Mouse (Mus musculus) megakaryocyte-erythroid progenitor cell, adult 5-6 weeks (primary cell): ENCODE data around the gene 5730596B20Rik. TPM values are rescaled to one million over a fixed set of nuclear protein-coding genes. Genes with fewer than 3 reads are reported as not detected.

Experiments
- ATAC-seq: replicated peaks from 2 replicates; pipeline ENCODE4 v1.8.0; 2016; ENCODE audit warnings: mild to moderate bottlenecking, inconsistent platforms; ENCODE audit not compliant: severe bottlenecking, poor library complexity, low FRiP score, low TSS enrichment
- total RNA-seq, 2 experiments: library from RNA; stranded (forward) in 1 of 2; stranded (reverse) in 1 of 2; fragments of 200-1000, 215-1000 nt in 1 of 2; fragments of >200 nt in 1 of 2; fragmentation: Nextera tagmentation in 1 of 2; gene quantifications; 2 replicates each; pipeline ENCODE4 v1.2.3; 2014 to 2017

The 5730596B20Rik gene
- total RNA-seq, 2 experiments from 2014 or later, result not detected

- no peak for ATAC-seq
Observed at GRCm38 (mm10) chr6:52190906-52191810, 13.9 kb downstream of the 5730596B20Rik start, which contains the start of gene Hoxa4. Gene Hoxa4 (minus strand): TSS chr6:52191753.

DNA sequence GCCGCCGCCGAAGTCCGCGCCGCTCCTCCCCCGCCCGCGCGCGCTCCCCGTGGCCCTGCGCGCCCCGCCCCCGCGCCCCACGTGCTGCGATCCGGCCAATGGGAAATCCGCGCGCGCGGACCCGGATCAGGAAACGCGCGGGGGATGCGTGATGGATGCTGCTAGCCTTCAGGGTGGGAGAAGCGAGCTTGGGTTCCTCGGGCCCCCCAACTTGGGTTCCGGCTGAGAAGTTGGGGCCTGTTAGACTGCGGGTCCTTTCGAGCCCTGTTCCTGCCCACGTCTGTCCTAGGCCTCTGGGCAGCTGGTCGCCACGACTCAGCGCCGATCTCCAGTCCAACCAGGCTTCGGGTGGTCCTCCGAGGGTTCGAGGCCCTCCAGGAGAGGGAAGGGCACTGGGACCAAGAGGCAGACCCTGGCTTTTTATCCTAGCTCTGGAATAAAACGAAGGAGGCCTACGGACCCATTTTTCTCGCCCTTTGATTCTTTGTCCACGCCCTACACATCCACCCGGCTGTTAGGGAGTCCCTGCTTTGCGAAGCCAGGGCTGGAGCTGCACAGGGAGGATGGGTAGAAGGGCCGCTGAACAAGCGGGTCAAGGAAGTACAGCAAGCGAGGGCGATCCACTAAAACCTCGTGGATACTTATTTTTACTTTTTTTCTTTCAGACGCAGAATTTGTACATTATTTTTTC lies 14.7 kb downstream of the 5730596B20Rik start:
- ATAC-seq, result peak; percentile 82

DNA sequence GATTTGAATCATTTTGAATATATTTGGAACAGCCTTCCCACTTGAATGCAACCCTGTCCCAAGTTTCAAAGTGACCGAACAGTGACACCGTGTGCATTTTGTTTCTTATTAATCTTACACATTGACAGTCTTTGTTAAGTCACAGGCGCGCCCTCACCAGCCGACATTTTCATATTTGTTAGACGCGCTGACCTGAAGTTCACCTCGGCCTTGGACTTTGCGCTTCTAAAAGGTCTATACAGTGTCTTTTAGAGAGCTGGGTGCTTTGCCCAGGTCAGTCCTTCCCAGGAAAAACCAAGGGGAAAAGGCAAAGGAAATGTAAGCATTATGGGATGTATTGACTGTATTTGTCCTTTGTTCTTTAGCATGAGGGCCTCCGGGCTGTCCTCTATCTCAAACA lies 17.4 kb downstream of the 5730596B20Rik start:
- ATAC-seq, result no peak

- no peak for ATAC-seq
Observed at GRCm38 (mm10) chr6:52196811-52197210, 19.5 kb downstream of the 5730596B20Rik start.

GRCm38 (mm10) chr6:52197271-52197670 lies 20.0 kb downstream of the 5730596B20Rik start:
- ATAC-seq, result no peak

DNA sequence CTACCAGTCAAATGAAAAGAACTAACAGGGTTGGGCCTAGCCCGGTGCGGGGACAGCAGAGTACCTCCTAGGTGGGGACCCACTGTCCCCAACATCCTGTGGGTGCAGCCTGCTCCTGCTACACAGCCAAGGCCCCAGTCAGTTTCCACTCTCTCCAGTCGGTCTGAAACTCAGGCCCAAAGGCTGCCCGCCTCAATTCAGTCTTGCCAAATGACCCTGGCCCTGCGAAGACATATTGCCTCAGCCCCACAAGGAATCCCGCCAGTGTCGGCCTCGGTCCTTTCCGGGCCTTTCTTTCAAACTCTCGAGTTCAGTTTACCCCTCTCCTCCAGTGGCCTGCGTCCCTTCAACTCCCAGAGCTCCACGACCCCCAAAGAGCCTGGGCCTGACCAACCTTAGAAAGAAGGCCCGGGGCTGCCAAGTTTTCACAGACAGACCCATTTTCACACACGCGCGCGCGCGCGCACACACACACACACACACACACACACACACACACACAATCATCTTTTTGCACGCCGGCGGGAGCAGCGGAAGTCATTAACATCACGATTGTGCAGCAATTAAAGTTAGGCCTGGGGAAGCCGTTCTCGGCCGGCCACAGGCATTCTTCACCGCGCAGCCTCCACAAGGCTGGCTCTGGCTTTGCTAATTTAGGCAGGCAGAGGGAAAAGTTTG lies 22.9 kb downstream of the 5730596B20Rik start:
- ATAC-seq, result no peak

- no peak for ATAC-seq
Observed at GRCm38 (mm10) chr6:52200751-52201250, 23.5 kb downstream of the 5730596B20Rik start.

DNA sequence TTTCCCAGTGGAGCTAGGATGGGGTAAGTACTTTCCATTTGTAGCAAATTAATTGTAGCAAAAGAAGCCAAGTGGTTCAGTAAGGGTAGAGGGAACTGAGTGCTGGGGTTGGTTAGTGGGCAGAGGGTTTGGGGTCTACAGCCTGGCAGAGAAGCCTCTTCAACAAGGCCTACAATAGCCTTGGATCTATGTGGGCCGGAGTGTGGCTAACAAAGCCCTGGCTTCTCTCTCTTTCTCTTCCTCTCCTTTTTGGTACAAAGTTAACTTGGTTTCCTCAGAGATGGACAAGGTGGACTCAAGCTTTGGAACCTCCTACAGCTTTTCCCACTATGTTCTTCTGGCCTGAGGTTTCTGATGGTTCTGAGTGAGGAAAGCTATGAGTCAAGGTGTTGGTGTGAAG lies 24.0 kb downstream of the 5730596B20Rik start:
- no peak for ATAC-seq

- no peak for ATAC-seq
Observed at GRCm38 (mm10) chr6:52202362-52203120, 25.2 kb downstream of the 5730596B20Rik start.

DNA sequence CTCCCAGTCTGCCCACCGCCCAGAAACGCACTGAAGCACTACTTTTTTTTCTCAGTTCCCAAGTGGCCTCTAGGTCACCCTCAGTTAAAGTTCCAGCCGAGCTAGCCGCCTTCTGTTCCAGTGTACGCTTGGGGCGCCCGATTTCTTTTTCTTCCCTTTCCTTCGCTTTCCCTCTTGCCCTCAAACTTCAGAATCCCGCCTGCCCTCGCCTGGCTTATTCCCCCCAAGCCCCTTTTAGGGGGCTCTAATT lies 25.7 kb downstream of the 5730596B20Rik start:
- ATAC-seq, result no peak

DNA sequence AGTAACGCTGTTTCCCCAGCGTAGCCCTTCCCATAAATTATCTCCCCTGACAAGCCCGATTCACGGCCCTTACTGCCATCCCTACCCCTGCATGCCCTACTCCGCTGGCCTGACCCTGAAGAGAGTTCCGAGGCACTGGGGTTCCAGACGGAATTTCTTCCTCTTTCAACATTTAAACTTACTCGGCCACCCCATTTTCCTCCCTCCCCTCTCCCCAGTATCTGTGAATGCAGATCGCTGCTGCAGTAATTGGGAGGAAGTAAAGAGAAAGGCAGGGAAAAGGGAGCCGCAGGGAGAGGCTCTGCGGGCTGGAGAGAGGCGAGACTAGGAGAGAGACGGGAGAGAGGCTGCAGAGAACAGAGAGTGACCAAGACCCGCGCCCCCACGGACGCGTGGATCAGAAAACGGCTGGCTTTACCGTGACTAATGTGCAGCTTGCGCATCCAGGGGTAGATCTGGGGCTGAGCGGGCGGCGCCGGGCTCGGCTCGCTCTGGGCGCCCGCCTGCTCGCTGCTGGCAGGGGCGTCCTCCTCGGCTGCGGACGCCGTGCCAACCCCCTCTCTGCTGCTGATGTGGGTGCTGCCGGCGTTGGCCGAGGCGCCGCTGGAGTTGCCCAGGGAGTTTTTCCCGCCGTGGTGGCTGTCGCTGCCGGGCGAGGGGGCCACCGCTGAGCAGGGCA lies 26.2 kb downstream of the 5730596B20Rik start:
- ATAC-seq, result no peak

DNA sequence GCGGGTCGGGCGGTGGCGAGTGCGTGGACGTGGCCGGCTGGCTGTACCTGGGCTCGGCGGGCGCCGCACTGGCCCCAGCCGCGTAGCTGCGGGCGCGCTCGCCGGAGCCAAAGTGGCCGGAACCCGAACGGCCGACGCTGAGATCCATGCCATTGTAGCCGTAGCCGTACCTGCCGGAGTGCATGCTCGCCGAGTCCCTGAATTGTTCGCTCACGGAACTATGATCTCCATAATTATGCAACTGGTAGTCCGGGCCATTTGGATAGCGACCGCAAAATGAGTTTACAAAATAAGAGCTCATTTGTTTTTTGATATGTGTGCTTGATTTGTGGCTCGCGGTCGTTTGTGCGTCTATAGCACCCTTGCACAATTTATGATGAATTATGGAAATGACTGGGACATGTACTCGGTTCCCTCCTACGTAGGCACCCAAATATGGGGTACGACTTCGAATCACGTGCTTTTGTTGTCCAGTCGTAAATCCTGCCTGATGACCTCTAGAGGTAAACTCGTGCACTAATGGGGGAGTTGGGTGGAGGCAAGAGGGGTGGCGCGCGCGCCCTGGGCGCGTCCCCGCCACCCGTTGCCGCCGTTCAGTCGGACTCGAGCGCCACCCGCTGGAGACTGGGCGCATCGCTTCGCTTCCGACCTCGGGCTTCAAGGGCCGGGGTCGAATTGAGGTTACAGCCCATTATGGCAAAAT lies 26.9 kb downstream of the 5730596B20Rik start, which contains the start of gene Hoxa5:
Hoxa5 (minus strand) TSS at position 538 of the 703 bp plus-strand sequence.
- ATAC-seq, result no peak

DNA sequence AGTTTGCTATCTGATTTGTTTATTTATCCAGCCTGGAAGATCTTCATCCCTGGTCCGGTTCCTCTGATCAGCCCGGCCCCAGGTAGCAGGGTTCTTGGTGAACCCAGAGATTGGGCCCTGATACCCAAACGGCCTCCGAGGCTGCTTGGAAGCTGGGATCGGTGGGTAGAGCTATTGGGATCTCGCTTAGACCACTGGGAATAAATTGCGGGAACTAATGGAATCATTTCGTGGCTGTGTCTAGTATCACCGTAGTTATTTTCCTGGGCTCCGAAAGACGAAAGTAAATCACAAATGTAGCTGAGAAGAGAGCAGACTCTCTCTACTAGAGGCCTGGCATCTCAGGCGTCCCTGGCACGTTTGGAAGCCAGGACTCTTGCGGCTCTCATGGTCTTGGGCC lies 27.9 kb downstream of the 5730596B20Rik start:
- no peak for ATAC-seq

DNA sequence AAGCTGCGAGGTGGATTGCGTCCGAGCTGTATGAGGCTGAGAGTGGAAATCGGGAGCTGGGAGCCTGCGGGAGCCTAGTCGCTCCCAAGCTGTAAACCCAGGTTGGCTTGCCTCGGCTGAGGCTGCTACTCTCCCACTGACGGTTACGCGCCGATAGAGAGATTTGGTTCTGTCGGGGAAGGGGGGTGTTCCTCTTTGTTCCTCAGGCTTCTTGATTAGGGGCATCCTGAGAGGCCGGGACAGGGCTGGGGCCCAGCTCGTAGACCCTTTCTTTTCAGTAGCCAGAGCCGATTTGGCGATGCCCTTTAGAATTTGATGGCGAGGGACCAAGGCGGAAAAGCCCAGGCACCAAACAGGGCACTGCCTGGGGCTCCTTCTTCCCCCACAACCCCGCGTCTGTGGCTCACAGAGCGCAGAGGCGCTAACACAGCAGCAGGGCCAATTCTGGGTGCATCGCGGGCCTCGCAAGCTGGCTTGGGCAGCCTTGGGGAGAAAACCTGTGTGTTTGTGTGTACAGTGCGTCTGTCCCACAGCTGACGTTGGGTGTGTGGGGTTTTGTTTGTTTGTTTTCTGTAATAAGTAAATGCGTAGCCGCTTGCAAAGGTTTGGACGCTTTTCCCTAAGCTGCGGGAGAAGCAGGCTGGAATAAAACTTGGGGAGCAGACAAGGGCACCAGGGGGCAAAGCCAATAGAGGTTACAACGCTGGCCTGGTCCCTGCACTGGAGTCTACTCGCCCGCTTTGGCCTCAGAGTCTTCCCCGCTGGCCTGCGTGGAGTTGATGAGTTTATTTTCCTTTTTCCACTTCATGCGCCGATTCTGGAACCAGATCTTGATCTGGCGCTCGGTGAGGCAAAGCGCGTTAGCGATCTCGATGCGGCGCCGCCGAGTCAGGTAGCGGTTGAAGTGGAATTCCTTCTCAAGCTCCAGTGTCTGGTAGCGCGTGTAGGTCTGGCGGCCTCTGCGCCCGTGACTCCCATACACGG lies 28.6 kb downstream of the 5730596B20Rik start:
- no peak for ATAC-seq

- ATAC-seq, result no peak
Observed at GRCm38 (mm10) chr6:52206882-52207683, 29.8 kb downstream of the 5730596B20Rik start.

GRCm38 (mm10) chr6:52207684-52207976 lies 30.3 kb downstream of the 5730596B20Rik start:
- ATAC-seq, result no peak
